Mouse (Mus musculus) spleen, postnatal 10 days (tissue): Measurements from ENCODE around the gene Zfp709.
"Not testable (repeated sequence)": the region's sequence is repeated elsewhere in the genome, so short reads cannot be mapped to it uniquely, and the experiment has no call there.

ENCODE experiments used
- DNase-seq, 2 experiments: peaks; one replicate each; pipeline ENCODE4 v3.0.0; 2021 to 2022; ENCODE audit warnings: low spot score in 2 of 2

Gene Zfp709

GRCm38 (mm10) chr8:71925791-71926190 is 44.0 kb downstream of the Zfp709 start:
- DNase-seq = no peak

GRCm38 (mm10) chr8:71926551-71926950 is 44.7 kb downstream of the Zfp709 start:
- no peak for DNase-seq

- DNase-seq = no peak
These were observed 46.0 kb downstream of the Zfp709 start for GRCm38 (mm10) chr8:71927779-71928178.

- not testable (repeated sequence) for DNase-seq
These were observed 56.2 kb downstream of the Zfp709 start for GRCm38 (mm10) chr8:71938037-71938436.

- DNase-seq = peak; percentile 32 to 75
These were observed 58.7 kb downstream of the Zfp709 start for GRCm38 (mm10) chr8:71940293-71941208.

- no peak for DNase-seq
These were observed 60.0 kb downstream of the Zfp709 start for GRCm38 (mm10) chr8:71941776-71942175.
